Mouse (Mus musculus) heart, adult 2 months (tissue): ENCODE results near the gene Ccdc9. TPM values are rescaled to one million over a fixed set of nuclear protein-coding genes. Genes with fewer than 3 reads are reported as not detected.

Source experiments
- DNase-seq, 2 experiments: peaks; one replicate each; pipeline ENCODE4 v3.0.0; 2021
- H3K27ac ChIP-seq: fragments of 200-600 bp; 2 replicates; pipeline ENCODE4 v1.8.1; 2022
- H3K27me3 ChIP-seq: fragments of 200-500 bp; 2 replicates; pipeline ENCODE4 v1.6.1; 2012; ENCODE audit warnings: mild to moderate bottlenecking, low read length, inconsistent platforms, mixed read lengths; ENCODE audit not compliant: control insufficient read depth, insufficient read depth
- H3K36me3 ChIP-seq: fragments of 200-500 bp; 2 replicates; pipeline ENCODE4 v1.6.1; 2012; ENCODE audit warnings: low read length, inconsistent platforms; ENCODE audit not compliant: control insufficient read depth, insufficient read depth
- H3K4me1 ChIP-seq: fragments of 200-500 bp; 2 replicates; pipeline ENCODE4 v1.6.1; 2011; ENCODE audit warnings: low read length; ENCODE audit not compliant: control insufficient read depth, insufficient read depth
- H3K4me3 ChIP-seq: fragments of 200-600 bp; 2 replicates; pipeline ENCODE4 v1.8.1; 2022
- H3K79me2 ChIP-seq: fragments of 200-500 bp; replicated peaks from 2 replicates; pipeline ENCODE4 v1.6.1; 2012; ENCODE audit warnings: mild to moderate bottlenecking, inconsistent platforms, low read length, moderate library complexity, mixed read lengths; ENCODE audit not compliant: control insufficient read depth, insufficient read depth
- H3K9ac ChIP-seq: fragments of 200-500 bp; 2 replicates; pipeline ENCODE4 v1.6.1; 2012; ENCODE audit warnings: low read depth, mild to moderate bottlenecking, control low read depth, inconsistent platforms, low read length, mixed read lengths
- CTCF ChIP-seq: fragments of 200-600 bp; IDR thresholded peaks from 2 replicates; pipeline ENCODE4 v1.8.1; 2022; ENCODE audit warnings: antibody characterized with exemption, mild to moderate bottlenecking, moderate library complexity
- EP300 ChIP-seq: fragments of 200-500 bp; IDR thresholded peaks from 2 replicates; pipeline ENCODE4 v1.6.1; 2011; ENCODE audit warnings: low read depth, low read length, control low read depth; ENCODE audit not compliant: insufficient read depth
- POLR2A ChIP-seq: fragments of 200-500 bp; IDR thresholded peaks from 2 replicates; pipeline ENCODE4 v1.6.1; 2011; ENCODE audit warnings: mild to moderate bottlenecking, low read depth, low read length, control low read depth; ENCODE audit not compliant: insufficient read depth
- WGBS: fragments of 180-500 bp; shearing (Covaris S2); methylation state at CpG from one replicate; pipeline ENCODE4 v1.1.7; 2018; 5-methylcytosine and 5-hydroxymethylcytosine counted together
- intact Hi-C: fragments of 180-260 bp; cut with DNase I; formaldehyde crosslinking; loops from one replicate; pipeline ENCODE4 v1.15.1; 2025
- polyA plus RNA-seq: library from polyadenylated mRNA; depleted of rRNA; stranded (reverse); fragments of >200 nt; gene quantifications from 2 replicates; pipeline ENCODE4 v1.2.3, GENCODE M21; 2012
- total RNA-seq, 2 experiments: library from RNA; stranded (reverse); gene quantifications; 2 replicates each; pipeline ENCODE4 v1.2.3; 2021

Gene Ccdc9
- total and polyA plus RNA-seq, 3 experiments: 21.8 to 46.7 (median 33.1) TPM

- TF ChIP-seq EP300 (no peak), CTCF (no peak), POLR2A (no peak)
- no peaks in the 10 kb centered on the region for H3K27me3 ChIP-seq
- no peak for DNase-seq
- WGBS: 89% methylated on average over 6 of the region's 6 CpGs
- H3K4me3 ChIP-seq: no peak overlapping the region
- H3K27ac ChIP-seq: no peak overlapping the region
- intact Hi-C loops: no loop called here
- no peak overlapping the region for H3K9ac ChIP-seq
- H3K36me3 ChIP-seq: no peaks in the 10 kb centered on the region
- no peaks in the 10 kb centered on the region for H3K79me2 ChIP-seq
- H3K4me1 ChIP-seq: no peaks in the 10 kb centered on the region
Measured at GRCm38 (mm10) chr7:16320479-16320878, 33.9 kb upstream of the Ccdc9 start.

DNA sequence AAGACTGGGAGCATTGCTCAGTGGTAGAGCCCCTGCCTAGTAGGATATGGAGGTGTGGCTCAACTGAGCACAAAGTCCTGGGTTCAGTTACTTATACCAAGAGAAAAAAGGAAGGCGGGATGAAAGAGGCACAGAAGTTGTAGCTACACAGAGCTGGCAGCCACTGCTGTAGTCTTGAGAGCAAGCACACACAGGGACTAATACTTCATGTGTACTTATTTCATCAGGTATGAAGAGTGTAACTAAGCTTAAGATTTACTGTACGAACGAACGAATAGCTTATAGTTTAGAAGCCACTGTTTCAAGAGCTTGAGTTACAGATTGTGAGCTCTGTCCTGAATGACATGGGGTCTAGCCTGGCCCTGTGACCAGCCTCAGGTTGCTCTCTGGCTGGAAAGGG, 32.6 kb upstream of the Ccdc9 start:
- H3K9ac ChIP-seq: no peak overlapping the region
- H3K79me2 ChIP-seq: no peaks in the 10 kb centered on the region
- no peak for TF ChIP-seq EP300
- TF ChIP-seq POLR2A: no peak
- TF ChIP-seq CTCF: no peak
- H3K36me3 ChIP-seq: no peaks in the 10 kb centered on the region
- DNase-seq: no peak
- intact Hi-C loops: loop anchor here (2.0 to 10.0 kb wide), 3 partner anchors 20 to 416 kb away; partner anchors contain the start of genes Ap2s1 and Tmem160
- H3K27ac ChIP-seq: no peak overlapping the region
- peaks cover 3% of the 10 kb centered on the region for H3K4me1 ChIP-seq
- WGBS: 92% methylated on average over 4 of the region's 4 CpGs
- no peaks in the 10 kb centered on the region for H3K27me3 ChIP-seq
- no peak overlapping the region for H3K4me3 ChIP-seq

DNA sequence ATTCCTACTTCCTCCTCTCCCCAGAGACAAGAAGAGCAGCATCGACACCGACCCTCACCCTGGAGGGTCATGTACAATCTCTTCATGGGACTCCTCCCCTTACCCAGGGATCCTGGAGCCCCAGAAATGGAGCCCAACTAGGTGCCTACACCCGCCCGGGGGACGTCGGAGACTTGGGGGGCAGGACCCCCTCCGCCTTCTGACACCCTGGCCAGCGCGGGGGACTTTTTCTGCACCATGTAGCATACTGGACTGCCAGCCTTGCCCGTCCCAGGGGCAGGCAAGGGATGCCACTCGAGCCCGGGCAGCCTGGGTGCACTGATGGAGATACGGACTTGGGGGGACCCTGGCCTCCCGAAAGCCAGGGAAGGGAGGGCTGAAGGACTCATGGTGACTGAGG, 30.5 kb upstream of the Ccdc9 start:
- 83% methylated on average over 14 of the region's 14 CpGs for WGBS
- Histone ChIP-seq H3K9ac (no peak overlapping the region), H3K27ac (no peak overlapping the region), H3K4me3 (no peak overlapping the region), H3K36me3 (no peaks in the 10 kb centered on the region), H3K27me3 (no peaks in the 10 kb centered on the region), H3K79me2 (no peaks in the 10 kb centered on the region), H3K4me1 (peaks cover 6% of the 10 kb centered on the region)
- DNase-seq: no peak
- no peak for TF ChIP-seq POLR2A
- no peak for TF ChIP-seq CTCF
- no peak for TF ChIP-seq EP300
- intact Hi-C loops: loop anchor here (10.0 kb wide), 2 partner anchors 138 to 418 kb away; partner anchors contain the start of genes Ap2s1 and Tmem160

- H3K27ac ChIP-seq: peak overlapping the region; percentile 2
- no peak overlapping the region for H3K9ac ChIP-seq
- 50% methylated on average over 4 of the region's 4 CpGs for whole genome bisulfite sequencing
- H3K79me2 ChIP-seq: no peaks in the 10 kb centered on the region
- TF ChIP-seq POLR2A: no peak
- no peak for TF ChIP-seq CTCF
- no peak for TF ChIP-seq EP300
- H3K4me1 ChIP-seq: peaks cover 8% of the 10 kb centered on the region
- intact Hi-C loops: loop anchor here (10.0 kb wide), 2 partner anchors 140 to 420 kb away; partner anchors contain the start of genes Ap2s1 and Tmem160
- H3K36me3 ChIP-seq: no peaks in the 10 kb centered on the region
- H3K27me3 ChIP-seq: no peaks in the 10 kb centered on the region
- DNase-seq: no peak
- H3K4me3 ChIP-seq: no peak overlapping the region
Measured at GRCm38 (mm10) chr7:16315222-16315759, 28.7 kb upstream of the Ccdc9 start.

DNA sequence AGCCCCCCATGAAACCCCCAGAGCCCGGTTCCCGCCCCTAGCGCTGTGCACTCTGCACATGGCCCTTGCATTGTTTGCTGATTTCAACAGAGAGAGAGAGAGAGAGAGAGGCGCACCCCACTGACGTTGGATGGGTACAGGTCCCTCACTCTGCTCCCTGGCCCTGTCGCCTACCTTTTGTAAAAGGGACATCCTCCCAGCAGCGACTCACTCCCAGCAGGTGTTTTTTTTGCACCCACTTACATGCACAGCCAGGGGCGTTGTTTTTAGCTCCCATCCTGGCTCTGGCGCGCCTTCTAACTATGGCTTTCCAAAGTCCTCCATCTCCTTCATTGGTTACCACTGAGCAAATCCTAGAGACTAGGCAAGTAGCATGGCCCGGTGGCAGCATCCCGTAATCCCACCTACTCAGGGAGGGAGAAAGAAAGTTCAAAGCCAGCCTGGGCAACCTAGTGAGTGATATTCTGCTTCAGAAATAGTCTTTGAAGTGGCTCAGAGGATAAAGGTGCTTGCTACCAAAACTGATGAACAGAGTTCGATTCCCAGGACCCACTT, 27.7 kb upstream of the Ccdc9 start:
- Histone ChIP-seq H3K4me1 (peaks cover 8% of the 10 kb centered on the region), H3K27me3 (no peaks in the 10 kb centered on the region), H3K79me2 (no peaks in the 10 kb centered on the region), H3K36me3 (no peaks in the 10 kb centered on the region), H3K9ac (peak overlapping the region; percentile 64), H3K27ac (peak overlapping the region; percentile 100), H3K4me3 (peak overlapping the region; percentile 83)
- DNase-seq: no peak
- intact Hi-C loops: loop anchor here (1.0 to 10.0 kb wide), 3 partner anchors 20 to 421 kb away; partner anchors contain the start of genes Ap2s1 and Tmem160
- WGBS: 16% methylated on average over 13 of the region's 13 CpGs
- TF ChIP-seq EP300: no peak
- TF ChIP-seq CTCF: no peak; the same call in 1 of the 2 replicates
- TF ChIP-seq POLR2A: no peak

DNA sequence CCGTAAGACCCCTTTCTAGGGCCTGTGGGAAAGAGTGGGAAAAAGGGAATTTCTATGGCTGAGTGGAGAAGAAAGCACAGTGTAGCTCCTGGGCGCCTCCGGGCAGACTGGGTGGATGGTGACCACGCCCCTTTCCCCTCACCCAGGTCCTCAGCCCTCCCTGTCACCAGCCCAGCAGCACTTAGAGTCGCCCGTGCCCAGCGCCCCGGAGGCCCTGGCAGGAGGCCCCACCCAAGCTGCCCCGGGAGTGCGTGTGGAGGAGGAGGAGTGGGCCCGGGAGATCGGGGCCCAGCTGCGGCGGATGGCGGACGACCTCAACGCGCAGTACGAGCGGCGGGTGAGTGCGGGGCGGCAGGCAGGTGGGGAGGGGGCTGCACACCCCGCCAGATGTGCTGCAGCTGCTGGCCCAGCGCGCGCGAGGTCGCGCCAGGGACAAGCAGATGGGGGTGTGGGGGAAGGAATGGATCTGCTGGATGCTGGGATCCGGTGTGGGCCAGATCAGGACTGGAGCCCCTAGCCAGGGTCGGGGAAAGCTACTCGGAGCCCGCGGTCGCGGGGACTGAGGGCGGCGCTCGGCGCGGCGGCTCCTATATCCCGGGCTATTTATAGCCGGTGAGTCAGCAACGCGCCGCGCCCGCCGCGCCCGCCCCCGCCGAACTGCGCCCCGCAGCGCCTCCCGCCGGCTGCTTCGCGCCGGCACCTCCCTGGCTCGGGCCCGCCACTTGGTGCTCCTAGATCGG, 27.1 kb upstream of the Ccdc9 start:
- H3K4me3 ChIP-seq: peak overlapping the region; percentile 83
- intact Hi-C loops: loop anchor here (1.0 to 10.0 kb wide), 4 partner anchors 19 to 421 kb away; partner anchors contain the start of genes Ap2s1 and Tmem160
- H3K27ac ChIP-seq: peak overlapping the region; percentile 100
- H3K27me3 ChIP-seq: no peaks in the 10 kb centered on the region
- no peaks in the 10 kb centered on the region for H3K36me3 ChIP-seq
- H3K4me1 ChIP-seq: peaks cover 12% of the 10 kb centered on the region
- peak overlapping the region; percentile 100 for H3K9ac ChIP-seq
- WGBS: under 1% methylated on average over 64 of the region's 66 CpGs
- TF ChIP-seq CTCF (peak; percentile 68), POLR2A (peak; percentile 99), EP300 (peak; percentile 83)
- H3K79me2 ChIP-seq: no peaks in the 10 kb centered on the region
- DNase-seq: peak; percentile 92 to 93
